Mouse (Mus musculus) bone marrow macrophage, adult 2 months (primary cell): Measurements from ENCODE around the gene Wbp4.

Experiments used
- CTCF ChIP-seq: IDR thresholded peaks from 2 replicates; pipeline ENCODE4 v1.5.1; 2012; ENCODE audit warnings: low read depth, mild to moderate bottlenecking, low read length, moderate library complexity
- POLR2A ChIP-seq: IDR thresholded peaks from 2 replicates; pipeline ENCODE4 v1.6.1; 2012; ENCODE audit warnings: mild to moderate bottlenecking, low read depth, low read length, borderline replicate concordance

DNA sequence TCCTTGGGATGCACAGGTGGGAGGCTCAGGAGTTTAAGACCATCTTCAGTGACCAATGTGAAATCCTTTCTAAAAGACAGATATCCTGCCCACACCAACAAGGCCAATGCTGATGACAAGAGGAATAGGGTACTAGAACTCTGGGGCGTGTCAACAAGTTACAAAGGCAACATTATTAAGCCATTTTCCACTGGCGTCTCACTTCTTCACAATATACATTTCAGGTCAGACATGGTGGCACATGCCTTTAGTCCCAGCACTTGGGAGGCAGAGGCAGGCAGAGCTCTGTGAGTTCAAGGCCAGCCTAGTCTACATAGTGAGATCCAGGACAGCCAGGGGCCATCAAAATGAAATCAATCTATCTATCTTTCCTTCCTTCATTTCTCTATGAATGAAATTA is 7.9 kb downstream of the Wbp4 start:
- no peak for TF ChIP-seq CTCF
- no peak for TF ChIP-seq POLR2A
